Mouse (Mus musculus) right cerebral cortex, postnatal 25 days (tissue): ENCODE results near the gene Tsc1.

Source experiments
- DNase-seq: peaks from one replicate; pipeline ENCODE4 v3.0.0; 2022

Tsc1 gene

DNA sequence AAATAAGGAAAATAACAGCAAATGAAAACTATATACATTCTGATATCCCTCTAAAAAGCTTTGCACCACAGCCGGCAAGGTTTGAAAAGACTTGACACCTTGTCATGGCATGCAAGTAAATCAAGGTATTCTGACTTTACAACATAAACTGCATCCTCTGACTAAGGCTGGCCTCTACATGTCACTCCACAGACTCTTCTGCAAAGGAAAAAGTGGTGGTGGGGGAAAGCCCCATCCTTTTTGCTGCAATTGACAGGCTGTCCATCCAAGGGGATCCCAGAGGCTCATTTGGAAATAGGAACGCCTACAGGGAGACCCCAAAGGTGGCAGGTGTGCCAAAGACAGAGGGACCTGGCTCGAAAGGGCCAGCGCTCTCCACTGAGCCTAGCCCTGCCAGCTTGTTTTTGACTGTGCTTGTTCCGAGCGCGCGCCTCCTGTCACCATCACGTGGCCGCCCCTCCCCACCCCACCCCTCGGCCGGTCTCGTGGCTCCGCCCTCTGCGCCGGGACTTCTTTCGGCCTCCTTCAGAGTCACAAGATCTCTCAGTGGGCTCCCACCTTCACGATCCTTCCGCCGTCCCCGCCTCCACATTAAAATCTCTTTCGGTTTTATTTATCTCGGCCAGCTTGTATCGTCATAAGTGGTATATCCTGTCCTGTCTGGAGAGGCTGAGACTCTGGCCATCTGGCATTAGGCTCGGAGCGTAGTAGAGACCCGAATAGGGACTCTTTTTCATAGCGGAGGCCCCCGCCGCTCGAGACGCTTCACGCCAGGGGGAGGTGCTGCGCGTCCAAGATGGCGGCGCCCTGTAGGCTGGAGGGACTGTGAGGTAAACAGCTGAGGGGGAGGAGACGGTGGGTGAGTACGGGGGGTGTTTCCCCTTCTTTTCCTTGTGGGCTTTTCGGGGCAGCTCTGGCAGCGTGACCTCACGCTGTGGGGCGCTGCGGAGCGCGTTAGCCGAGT lies at the start of gene Tsc1:
Gene Tsc1, plus strand, starts transcription at position 768 of the 964 bp plus-strand sequence.
- peak; percentile 91 for DNase-seq

- no peak for DNase-seq
Measured at GRCm38 (mm10) chr2:28591479-28591878, 49.5 kb upstream of the Tsc1 start.

- DNase-seq: no peak
Measured at GRCm38 (mm10) chr2:28592809-28593208, 48.2 kb upstream of the Tsc1 start.

DNA sequence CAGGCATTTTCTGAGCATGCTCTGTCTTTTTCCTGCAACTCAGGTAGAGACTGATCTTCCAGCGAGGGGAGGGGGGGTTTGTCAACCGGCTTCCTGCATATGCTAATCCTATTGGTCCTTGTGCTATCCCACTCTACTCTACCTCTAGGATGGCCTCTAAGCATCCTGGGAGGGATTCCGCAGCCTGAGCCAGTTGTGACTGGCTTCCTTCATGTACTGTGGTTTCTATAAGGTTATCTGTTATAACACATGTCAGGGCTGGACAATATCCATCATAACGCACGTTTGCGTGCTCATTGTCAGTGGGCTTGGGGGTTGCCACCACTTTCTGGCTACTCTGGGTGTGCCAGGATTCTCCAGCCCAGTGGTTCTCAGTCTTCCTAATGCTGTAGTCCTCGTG lies 45.0 kb upstream of the Tsc1 start:
- DNase-seq: no peak

GRCm38 (mm10) chr2:28596998-28597397 lies 44.0 kb upstream of the Tsc1 start:
- DNase-seq: no peak

DNA sequence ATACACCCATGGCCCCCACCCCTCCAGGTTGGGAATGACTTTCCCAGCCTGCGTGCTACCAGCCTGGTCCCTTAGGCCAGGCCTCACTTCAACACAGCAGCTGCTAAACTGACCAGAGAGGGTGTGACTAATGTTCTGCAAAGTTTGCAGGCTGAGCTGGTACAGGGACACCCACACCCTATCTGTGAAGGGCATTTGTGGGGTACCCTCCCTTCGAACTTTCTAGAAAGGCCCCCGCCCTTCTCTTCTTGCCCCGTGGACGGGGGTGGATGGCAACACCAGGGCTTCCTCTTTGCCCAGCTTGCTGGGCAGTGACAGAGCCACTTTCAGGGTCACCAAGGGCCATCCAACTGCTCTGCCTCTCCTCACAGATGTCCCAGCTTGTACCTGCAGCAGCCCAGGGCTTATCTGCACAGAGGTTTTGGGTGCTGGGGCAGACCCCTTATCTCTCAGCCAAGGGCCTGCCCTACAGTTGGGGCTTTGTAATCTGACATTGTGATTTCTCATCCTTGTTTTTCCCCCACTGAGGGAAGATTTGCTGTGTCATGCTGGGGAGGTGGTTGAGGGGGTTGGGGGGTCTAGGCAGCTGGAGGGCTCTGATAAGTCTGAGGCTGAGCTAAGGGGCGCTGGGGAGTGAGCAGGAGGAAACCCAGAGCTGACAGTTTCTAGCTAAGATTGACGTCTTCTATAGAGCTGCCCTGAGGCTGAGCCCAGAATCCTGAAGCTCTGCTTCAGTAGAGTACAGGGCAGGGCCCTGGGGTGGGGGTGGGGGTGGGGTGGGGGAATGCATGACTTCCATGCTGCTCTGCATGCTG lies 43.1 kb upstream of the Tsc1 start:
- DNase-seq: no peak

- no peak for DNase-seq
Measured at GRCm38 (mm10) chr2:28598692-28599568, 42.1 kb upstream of the Tsc1 start.

- DNase-seq: no peak
Measured at GRCm38 (mm10) chr2:28599569-28599900, 41.5 kb upstream of the Tsc1 start.

GRCm38 (mm10) chr2:28601720-28602590 lies 39.1 kb upstream of the Tsc1 start:
- no peak for DNase-seq

GRCm38 (mm10) chr2:28603542-28603941 lies 37.5 kb upstream of the Tsc1 start:
- DNase-seq: no peak

DNA sequence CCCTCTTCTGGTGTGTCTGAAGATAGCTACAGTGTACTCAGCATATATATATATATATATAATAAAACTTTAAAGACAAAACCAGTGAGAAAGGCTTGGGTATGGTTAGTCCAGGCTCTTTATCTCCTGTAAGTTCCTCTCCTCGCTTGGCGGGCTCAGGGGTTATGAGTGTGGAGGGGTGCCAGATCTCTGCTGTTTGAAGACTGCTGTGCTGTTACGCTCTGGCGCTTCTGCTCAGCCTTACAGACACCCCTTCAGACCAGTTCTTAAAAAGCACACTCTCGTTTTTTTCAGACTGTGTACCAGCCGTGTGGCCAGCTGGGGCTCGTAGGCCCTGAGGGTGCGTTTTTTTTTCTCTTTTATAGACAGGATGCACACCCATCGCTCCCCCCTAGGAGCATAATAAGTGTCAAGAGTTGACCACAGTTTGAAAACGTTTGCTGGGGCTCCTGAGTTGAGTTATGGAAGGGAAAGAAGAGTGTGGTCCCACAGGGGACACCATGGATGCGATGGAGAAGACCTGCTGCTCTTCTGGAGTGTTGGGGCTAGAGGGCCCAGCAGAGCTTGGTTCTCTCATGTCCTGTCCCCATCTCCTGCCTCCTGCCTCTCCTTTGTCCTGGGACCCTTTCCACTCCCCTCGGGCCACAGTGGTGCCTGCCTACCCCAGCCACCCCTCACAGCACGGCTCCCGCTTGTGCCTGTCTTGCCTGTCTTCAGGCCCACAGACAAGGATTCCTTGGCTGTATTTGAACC lies 35.1 kb upstream of the Tsc1 start:
- DNase-seq: no peak

DNA sequence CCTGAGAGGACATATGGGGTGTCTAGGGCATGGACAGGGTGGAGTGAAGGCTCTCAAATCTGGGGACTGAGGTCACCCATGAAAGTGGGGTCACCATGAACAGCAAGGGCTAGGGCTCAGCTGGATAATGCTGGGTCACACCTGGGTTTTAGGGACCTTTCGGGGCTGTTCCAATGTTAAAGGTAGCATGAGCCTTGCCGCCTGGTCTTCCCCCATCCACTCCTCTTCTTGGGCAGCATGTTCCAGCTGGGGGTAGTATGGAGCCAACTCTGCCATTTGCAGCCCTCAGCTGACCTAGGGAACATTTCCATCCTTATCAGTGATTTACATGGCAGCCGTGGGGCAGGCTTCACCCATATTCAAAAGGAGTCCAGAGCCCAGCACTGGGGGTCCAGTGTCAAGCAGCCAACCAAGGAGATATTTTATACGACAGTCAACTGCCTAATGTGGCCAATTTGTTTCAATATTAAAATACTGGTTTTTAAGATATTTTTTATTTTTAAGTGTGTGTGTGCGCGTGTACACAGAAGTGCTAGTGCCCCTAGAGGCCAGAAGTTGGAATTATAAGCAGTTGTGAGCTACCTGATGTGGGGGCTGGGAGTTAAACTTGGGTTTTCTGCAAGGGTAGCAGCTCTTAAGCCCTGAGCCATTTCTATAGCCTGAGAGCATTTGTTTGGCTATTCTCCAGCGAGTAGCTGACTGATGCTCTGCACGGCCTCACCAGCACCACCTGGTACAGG lies 34.3 kb upstream of the Tsc1 start:
- DNase-seq: no peak

- no peak for DNase-seq
Measured at GRCm38 (mm10) chr2:28607341-28608165, 33.5 kb upstream of the Tsc1 start.

DNA sequence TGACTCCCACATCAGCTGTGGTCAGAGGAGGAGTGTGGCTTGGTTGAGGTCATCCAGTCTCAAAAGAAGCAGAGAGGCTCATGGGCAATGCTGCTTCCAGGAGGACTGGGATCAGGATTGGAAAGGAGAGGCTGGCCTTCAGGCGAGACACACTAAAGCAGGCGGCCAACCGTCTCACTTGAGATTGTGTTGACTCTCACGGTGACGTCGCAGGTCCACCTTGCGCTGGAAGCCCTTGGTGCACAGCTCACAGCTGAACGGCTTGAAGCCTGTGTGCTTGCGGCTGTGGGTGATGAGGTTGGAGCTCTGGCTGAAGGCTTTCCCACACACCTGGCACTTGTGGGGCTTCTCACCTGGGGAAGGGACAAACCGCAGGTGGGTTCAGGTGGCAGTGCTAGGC lies 31.2 kb upstream of the Tsc1 start:
- DNase-seq: no peak

DNA sequence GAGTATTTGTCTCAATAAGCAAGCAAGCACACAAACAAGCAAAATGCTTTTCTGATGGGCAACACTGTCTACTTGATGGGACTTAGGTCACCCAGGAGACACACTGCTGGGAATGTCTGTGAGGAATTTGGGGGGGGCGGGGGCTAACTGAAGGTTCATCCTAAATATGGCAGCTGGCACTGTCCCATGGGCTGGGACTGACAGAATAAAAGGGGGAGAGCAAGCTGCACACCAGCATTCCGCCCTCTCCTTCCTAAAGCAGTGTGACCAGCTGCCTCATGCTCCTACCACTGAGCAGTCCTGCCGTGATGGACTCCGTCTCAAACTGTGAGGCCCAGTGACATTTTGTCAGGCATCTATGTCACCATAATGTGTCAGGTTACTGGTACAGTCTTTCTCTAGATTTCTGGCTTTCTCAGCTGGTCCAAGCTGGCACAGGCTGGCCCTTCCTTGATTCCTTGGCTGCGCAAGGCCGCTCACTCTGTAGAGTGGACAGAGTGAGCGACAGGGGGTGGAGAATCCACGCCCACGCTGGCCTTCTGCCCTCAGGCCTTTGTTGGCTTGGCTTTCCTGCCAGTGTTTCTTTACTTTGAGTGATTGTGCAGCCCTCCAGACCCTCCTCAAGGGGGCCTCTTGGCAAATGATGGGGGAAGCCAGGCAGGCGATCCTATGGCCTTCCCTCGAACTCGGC lies 30.2 kb upstream of the Tsc1 start:
- DNase-seq: no peak

GRCm38 (mm10) chr2:28611407-28611787 lies 29.6 kb upstream of the Tsc1 start:
- DNase-seq: no peak

DNA sequence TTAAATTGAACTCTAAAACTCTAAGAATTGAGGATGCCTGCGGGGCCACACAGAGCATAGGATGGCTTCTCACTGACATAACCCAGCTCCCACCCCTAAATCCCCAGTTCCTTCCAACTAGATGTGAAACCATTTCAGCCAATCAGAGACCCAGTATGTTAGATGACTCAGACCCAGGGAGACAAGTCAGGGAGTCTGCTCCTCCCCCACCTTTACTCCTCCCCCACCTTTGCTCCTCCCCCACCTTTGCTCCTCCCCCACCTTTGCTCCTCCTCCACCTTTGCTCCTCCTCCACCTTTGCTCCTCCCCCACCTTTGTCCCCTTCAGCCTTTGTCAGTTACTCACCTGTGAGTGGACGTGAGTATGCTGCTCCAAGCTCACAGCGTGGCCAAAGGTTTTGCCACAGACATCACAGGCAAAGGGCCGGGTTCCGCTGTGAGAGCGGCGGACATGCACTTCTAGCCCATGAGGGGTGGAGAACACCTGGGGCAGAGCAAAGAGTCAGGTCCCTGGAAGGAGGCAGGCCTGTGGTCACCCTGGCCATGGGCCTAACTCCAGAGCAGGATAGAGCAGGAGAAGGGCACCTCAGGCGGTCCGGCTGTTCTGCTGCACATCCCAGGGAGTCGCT lies 28.5 kb upstream of the Tsc1 start:
- no peak for DNase-seq

GRCm38 (mm10) chr2:28613599-28613998 lies 27.4 kb upstream of the Tsc1 start:
- no peak for DNase-seq
